Mouse (Mus musculus) myocyte (in vitro differentiated cells): ENCODE results near the gene Slc19a1. TPM values are rescaled to one million over a fixed set of nuclear protein-coding genes. Genes with fewer than 3 reads are reported as not detected.

Source experiments
- H3K27me3 ChIP-seq: one replicate; pipeline ENCODE4 v1.6.1; 2011; ENCODE audit not compliant: control insufficient read depth, insufficient read depth, insufficient read length
- H3K36me3 ChIP-seq: one replicate; pipeline ENCODE4 v1.6.1; 2011; ENCODE audit not compliant: control insufficient read depth, insufficient read depth
- H3K4me2 ChIP-seq: one replicate; pipeline ENCODE4 v1.6.1; 2011; ENCODE audit warnings: low read depth, control low read depth
- H3K4me3 ChIP-seq: one replicate; pipeline ENCODE4 v1.5.1; 2011; ENCODE audit warnings: mild to moderate bottlenecking, control low read depth, moderate library complexity
- H3K79me2 ChIP-seq: one replicate; pipeline ENCODE4 v1.6.1; 2011; ENCODE audit not compliant: control insufficient read depth, insufficient read depth
- H3ac ChIP-seq: one replicate; pipeline ENCODE4 v1.6.1; 2011; ENCODE audit not compliant: control insufficient read depth, insufficient read length
- CEBPB ChIP-seq: IDR thresholded peaks from 2 replicates; pipeline ENCODE4 v1.6.1; 2011; ENCODE audit warnings: mild to moderate bottlenecking, moderate library complexity; ENCODE audit not compliant: poor library complexity, insufficient read depth, severe bottlenecking
- E2F4 ChIP-seq: IDR thresholded peaks from one replicate; pipeline ENCODE4 v1.6.1; 2011; ENCODE audit warnings: mild to moderate bottlenecking, control low read depth, moderate library complexity; ENCODE audit not compliant: insufficient read depth
- MAX ChIP-seq: IDR thresholded peaks from one replicate; pipeline ENCODE4 v1.6.1; 2011; ENCODE audit warnings: low read depth, mild to moderate bottlenecking, control low read depth
- MYOD1 ChIP-seq, 3 experiments: IDR thresholded peaks; one replicate each; pipeline ENCODE4 v1.6.1; 2011; ENCODE audit warnings: control low read depth in 2 of 3, low read depth in 2 of 3, mild to moderate bottlenecking in 2 of 3, moderate library complexity in 1 of 3; ENCODE audit not compliant: insufficient read length in 2 of 3, control insufficient read depth in 1 of 3
- MYOG ChIP-seq, 3 experiments: IDR thresholded peaks; one replicate each; pipeline ENCODE4 v1.6.1; 2011; ENCODE audit warnings: control low read depth in 2 of 3, low read depth in 2 of 3, mild to moderate bottlenecking in 2 of 3; ENCODE audit not compliant: insufficient read length in 2 of 3, control insufficient read depth in 1 of 3, insufficient read depth in 1 of 3
- POLR2A ChIP-seq: IDR thresholded peaks from one replicate; pipeline ENCODE4 v1.6.1; 2011; ENCODE audit warnings: low read depth, mild to moderate bottlenecking, control low read depth, moderate library complexity; ENCODE audit not compliant: insufficient read length
- POLR2AphosphoS2 ChIP-seq: IDR thresholded peaks from one replicate; pipeline ENCODE4 v1.6.1; 2011; ENCODE audit warnings: low read depth, control low read depth; ENCODE audit not compliant: insufficient read length
- REST ChIP-seq: IDR thresholded peaks from one replicate; pipeline ENCODE4 v1.6.1; 2011; ENCODE audit warnings: mild to moderate bottlenecking, control low read depth, moderate library complexity; ENCODE audit not compliant: insufficient read depth, insufficient read length
- SRF ChIP-seq: IDR thresholded peaks from one replicate; pipeline ENCODE4 v1.6.1; 2011; ENCODE audit warnings: low read depth; ENCODE audit not compliant: control insufficient read depth, insufficient read length
- TCF12 ChIP-seq: IDR thresholded peaks from one replicate; pipeline ENCODE4 v1.6.1; 2011; ENCODE audit warnings: mild to moderate bottlenecking, control low read depth; ENCODE audit not compliant: poor library complexity, insufficient read depth, severe bottlenecking
- TCF3 ChIP-seq: IDR thresholded peaks from one replicate; pipeline ENCODE4 v1.6.1; 2011; ENCODE audit warnings: low read depth, control low read depth; ENCODE audit not compliant: insufficient read length
- USF1 ChIP-seq: IDR thresholded peaks from one replicate; pipeline ENCODE4 v1.6.1; 2011; ENCODE audit warnings: low read depth, mild to moderate bottlenecking, control low read depth, moderate library complexity
- polyA plus RNA-seq: library from polyadenylated mRNA; unstranded; fragments of >200 nt; fragmentation: generic; extraction: Trizol; gene quantifications from one replicate; pipeline ENCODE4 v1.2.1, GENCODE M21; 2012; ENCODE audit warnings: missing spikeins

The Slc19a1 gene
- 23.0 TPM for polyA plus RNA-seq

DNA sequence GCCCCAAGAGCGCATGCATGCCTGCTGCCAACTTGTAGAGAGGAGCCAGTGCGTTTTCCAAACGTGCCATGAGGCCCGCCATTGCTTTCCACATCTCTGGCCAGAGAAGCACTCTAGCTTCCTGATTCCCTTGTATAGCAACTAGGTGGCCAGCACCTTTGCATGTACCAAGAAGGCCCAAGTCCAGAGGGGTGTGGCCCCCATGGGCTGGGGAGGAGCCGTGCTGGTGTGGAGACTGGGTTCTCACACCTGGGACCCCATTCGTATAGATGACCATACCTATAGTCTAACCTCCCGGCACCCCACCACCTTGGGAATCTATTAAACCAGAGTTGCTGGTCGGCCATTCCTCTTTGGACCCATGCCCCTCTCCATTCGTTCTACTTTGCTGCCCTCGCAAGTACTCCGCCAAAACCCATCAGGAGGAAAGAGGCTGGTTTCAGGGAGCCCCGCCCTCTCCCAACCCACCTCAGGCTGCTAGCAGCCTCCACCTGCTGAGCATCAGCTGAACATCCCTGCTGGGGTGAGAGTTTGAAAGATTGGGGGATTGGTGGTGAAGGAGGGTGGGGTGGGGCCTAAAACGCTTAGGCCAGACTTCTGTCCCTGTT lies at the start of gene Slc19a1:
TSS of gene Slc19a1 (plus strand) at position 474 of the 608 bp plus-strand sequence.
- H3K36me3 ChIP-seq, result no peaks in the 10 kb centered on the region
- H3K4me2 ChIP-seq, result peak within 1 kb of the TSS; percentile 81

DNA sequence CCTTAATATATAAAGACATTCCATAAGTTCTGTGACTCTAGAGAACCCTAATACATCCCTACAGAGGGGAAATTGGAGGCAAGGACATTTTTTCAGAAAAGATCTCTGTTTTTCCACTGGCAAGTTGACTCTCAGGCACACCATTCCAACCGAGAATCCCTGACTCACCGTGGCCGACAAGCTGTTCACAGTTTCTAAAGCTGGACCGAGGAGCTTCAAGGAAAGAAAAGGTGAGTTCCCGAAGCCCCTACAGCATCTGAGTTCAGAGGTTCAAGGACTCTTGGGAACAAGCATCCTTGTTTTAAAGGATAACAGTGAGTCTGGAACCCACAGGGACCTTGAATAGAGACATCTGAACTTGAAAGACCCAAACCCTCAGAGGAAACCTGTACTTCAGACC lies 43.5 kb upstream of the Slc19a1 start:
- Histone ChIP-seq H3K79me2 (no peaks in the 10 kb centered on the region), H3K27me3 (peaks cover 13% of the 10 kb centered on the region), H3K36me3 (no peaks in the 10 kb centered on the region), H3ac (no peak overlapping the region), H3K4me3 (no peak overlapping the region), H3K4me2 (no peak overlapping the region)
- no peak for TF ChIP-seq MYOG (IDR thresholded peaks at IDR 0.05; ENCODE audit: control insufficient read depth in 1 of 3, insufficient read depth in 1 of 3, insufficient read length in 2 of 3, low read depth in 2 of 3)
- TF ChIP-seq MYOD1 (IDR thresholded peaks at IDR 0.05; ENCODE audit: control insufficient read depth in 1 of 3, insufficient read length in 2 of 3, low read depth in 2 of 3), result no peak
- no peak for TF ChIP-seq E2F4
- no peak for TF ChIP-seq POLR2A
- no peak for TF ChIP-seq POLR2AphosphoS2
- no peak for TF ChIP-seq TCF12
- no peak for TF ChIP-seq TCF3
- no peak for TF ChIP-seq MAX
- TF ChIP-seq REST, result no peak
- no peak for TF ChIP-seq CEBPB
- no peak for TF ChIP-seq SRF

More for the DNA sequence above, at the start of gene Slc19a1:
- H3ac ChIP-seq, result peak within 1 kb of the TSS; percentile 31
- peaks cover 13% of the 10 kb centered on the region for H3K79me2 ChIP-seq
- no peaks in the 10 kb centered on the region for H3K27me3 ChIP-seq
- TF ChIP-seq REST (no peak), POLR2A (no peak), TCF3 (no peak), E2F4 (no peak), USF1 (no peak), MAX (no peak)
- peak within 1 kb of the TSS; percentile 86 for H3K4me3 ChIP-seq

DNA sequence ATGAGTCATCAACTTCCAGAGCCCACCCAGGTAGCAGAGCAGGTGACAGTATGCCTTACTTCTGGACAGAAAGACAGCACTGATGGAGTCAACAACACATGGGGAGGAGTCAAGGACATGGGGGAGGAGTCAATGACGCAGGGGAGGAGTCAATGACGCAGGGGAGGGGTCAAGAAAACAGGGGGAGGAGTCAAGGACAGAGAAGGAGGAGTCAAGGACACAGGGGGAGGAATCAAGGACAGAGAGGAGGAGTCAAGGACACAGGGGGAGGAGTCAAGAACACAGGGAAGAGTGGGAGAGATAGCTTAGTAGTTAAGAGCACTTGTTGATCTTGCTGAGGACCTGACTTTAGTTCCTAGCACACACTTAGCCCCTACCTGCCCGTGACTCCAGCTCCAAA lies 39.6 kb upstream of the Slc19a1 start:
- Histone ChIP-seq H3K36me3 (no peaks in the 10 kb centered on the region), H3K79me2 (no peaks in the 10 kb centered on the region), H3K27me3 (no peaks in the 10 kb centered on the region), H3K4me2 (no peak overlapping the region), H3ac (no peak overlapping the region), H3K4me3 (no peak overlapping the region)
- TF ChIP-seq POLR2AphosphoS2, result no peak
- no peak for TF ChIP-seq POLR2A
- no peak for TF ChIP-seq TCF3
- no peak for TF ChIP-seq CEBPB

DNA sequence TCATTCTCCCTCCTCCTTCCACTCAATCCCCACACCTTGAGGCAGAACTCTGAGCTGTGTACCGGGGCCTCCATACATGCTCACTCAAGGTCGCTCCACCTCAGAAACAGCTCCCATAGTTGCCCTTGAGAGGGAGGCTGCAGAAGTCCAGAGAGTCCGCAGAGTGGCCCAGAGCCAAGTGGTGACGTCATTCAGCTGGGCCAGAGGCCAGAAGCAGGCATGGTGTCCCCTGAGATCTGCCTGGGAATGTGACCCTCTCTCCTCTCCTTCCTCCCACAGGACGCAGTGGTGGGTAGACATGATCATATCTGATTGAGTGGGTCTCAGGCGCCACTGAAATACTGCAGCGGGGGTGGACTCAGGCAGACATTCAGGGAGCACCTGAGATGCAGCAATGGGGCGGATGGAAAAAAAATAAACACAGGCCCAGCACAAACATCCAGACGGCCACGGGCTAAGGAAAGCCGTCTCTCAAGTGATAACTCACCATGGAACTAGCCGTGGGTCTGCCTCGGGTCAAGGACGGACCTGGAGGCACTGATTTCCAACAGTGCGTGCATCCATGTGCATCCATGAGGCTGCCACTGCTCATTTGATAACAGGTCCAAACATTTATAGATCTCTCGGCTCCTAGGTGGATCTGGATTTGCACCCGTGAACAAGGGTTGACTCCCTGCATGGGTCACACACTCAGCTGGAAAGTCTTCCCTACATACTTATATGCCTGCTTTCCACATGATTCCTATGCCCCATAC lies 34.1 kb upstream of the Slc19a1 start:
- no peak overlapping the region for H3ac ChIP-seq
- H3K27me3 ChIP-seq, result no peaks in the 10 kb centered on the region
- no peak for TF ChIP-seq CEBPB
- TF ChIP-seq MYOD1 (IDR thresholded peaks at IDR 0.05; ENCODE audit: control insufficient read depth in 1 of 3, insufficient read length in 2 of 3, low read depth in 2 of 3), result no peak
- no peak for TF ChIP-seq SRF
- TF ChIP-seq TCF3, result no peak
- no peak for TF ChIP-seq POLR2AphosphoS2
- no peak for TF ChIP-seq MYOG (IDR thresholded peaks at IDR 0.05; ENCODE audit: control insufficient read depth in 1 of 3, insufficient read depth in 1 of 3, insufficient read length in 2 of 3, low read depth in 2 of 3)
- TF ChIP-seq POLR2A, result no peak
- TF ChIP-seq USF1, result no peak
- TF ChIP-seq REST, result no peak
- TF ChIP-seq TCF12, result no peak
- no peak for TF ChIP-seq MAX
- no peak for TF ChIP-seq E2F4
- H3K36me3 ChIP-seq, result no peaks in the 10 kb centered on the region
- no peak overlapping the region for H3K4me3 ChIP-seq
- H3K79me2 ChIP-seq, result no peaks in the 10 kb centered on the region
- H3K4me2 ChIP-seq, result peak overlapping the region; percentile 22

DNA sequence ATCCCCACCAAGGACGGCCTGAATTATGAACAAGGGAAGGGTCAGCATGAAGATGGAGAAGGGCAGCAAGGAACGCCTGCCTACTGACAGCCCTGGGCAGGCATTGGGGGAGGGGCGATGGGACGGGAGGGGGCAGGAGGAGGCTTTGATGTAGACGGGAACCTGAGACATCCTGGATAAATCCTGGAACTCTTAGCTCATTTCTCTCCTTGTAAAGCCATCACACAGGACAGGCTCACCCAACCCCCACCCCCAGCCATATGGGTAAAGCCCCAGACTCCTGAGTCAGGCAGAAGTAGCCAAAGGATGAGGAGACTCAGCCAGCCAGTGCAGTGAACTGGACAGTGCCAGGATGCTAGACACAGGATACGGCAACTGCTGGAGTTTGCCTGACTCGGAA lies 27.1 kb upstream of the Slc19a1 start:
- no peaks in the 10 kb centered on the region for H3K79me2 ChIP-seq
- TF ChIP-seq E2F4 (no peak), REST (no peak), POLR2AphosphoS2 (no peak)
- no peak overlapping the region for H3K4me2 ChIP-seq
- H3K27me3 ChIP-seq, result no peaks in the 10 kb centered on the region
- H3ac ChIP-seq, result no peak overlapping the region
- no peak overlapping the region for H3K4me3 ChIP-seq
- no peaks in the 10 kb centered on the region for H3K36me3 ChIP-seq
